Mouse (Mus musculus) kidney, adult 2 months (tissue): ENCODE measurements at regions not wholly inside any gene's neighbourhood (a gene's known extent, or its start where the extent isn't known, plus 50 kb on each side); places are given as distances from the start of the nearest gene placed in this dataset.

Experiments used
- CTCF ChIP-seq: fragments of 200-500 bp; conservative IDR thresholded peaks from 2 replicates; pipeline ENCODE4 v1.5.1; 2011; ENCODE audit warnings: low read depth, mild to moderate bottlenecking, control low read depth, low read length, moderate library complexity, mixed read lengths; ENCODE audit not compliant: insufficient read depth, insufficient read length
- POLR2A ChIP-seq: fragments of 200-500 bp; IDR thresholded peaks from one replicate; pipeline ENCODE4 v1.6.1; 2011; ENCODE audit warnings: low read depth, low read length, control low read depth

GRCm38 (mm10) chr2:179290394-179290793, 151.8 kb upstream of the Cdh4 start:
- no peak for TF ChIP-seq CTCF
- TF ChIP-seq POLR2A = no peak
